Mouse (Mus musculus): ENCODE results near the gene 1700014D04Rik. TPM values are rescaled to one million over a fixed set of nuclear protein-coding genes. Genes with fewer than 3 reads are reported as not detected.
"Not testable (repeated sequence)": the region's sequence is repeated elsewhere in the genome, so short reads cannot be mapped to it uniquely, and the experiment has no call there.

Gene 1700014D04Rik
- polyA plus RNA-seq, 1 experiment from 2014 or later, result 0.21 TPM

- ATAC-seq (ENCODE audit: low FRiP score, low read depth), result no peak
- Histone ChIP-seq H3K27ac (replicated peaks) (no peak overlapping the region), H3K36me3 (peaks cover 4% of the 10 kb centered on the region), H3K9me3 (no peaks in the 10 kb centered on the region), H3K27me3 (no peaks in the 10 kb centered on the region), H3K9ac (no peak overlapping the region), H3K4me1 (replicated peaks) (peaks cover 47% of the 10 kb centered on the region), H3K4me3 (no peak overlapping the region), H3K4me2 (peak overlapping the region; percentile 3)
- 71% methylated on average over 11 of the region's 11 CpGs for WGBS
Measured at GRCm38 (mm10) chr13:59766786-59767515, 20.4 kb upstream of the 1700014D04Rik start.

- no peaks in the 10 kb centered on the region for H3K27me3 ChIP-seq
- no peak overlapping the region for H3K27ac ChIP-seq (replicated peaks)
- ATAC-seq (ENCODE audit: low FRiP score, low read depth), result no peak
- no peak overlapping the region for H3K4me2 ChIP-seq
- H3K9ac ChIP-seq, result no peak overlapping the region
- peaks cover 22% of the 10 kb centered on the region for H3K4me1 ChIP-seq (replicated peaks)
- no peaks in the 10 kb centered on the region for H3K9me3 ChIP-seq
- H3K36me3 ChIP-seq, result peaks cover 36% of the 10 kb centered on the region
- H3K4me3 ChIP-seq, result no peak overlapping the region
- WGBS, result 98% methylated on average over 7 of the region's 7 CpGs
Measured at GRCm38 (mm10) chr13:59762791-59763190, 16.2 kb upstream of the 1700014D04Rik start.

- Histone ChIP-seq H3K4me1 (replicated peaks) (no peaks in the 10 kb centered on the region), H3K4me2 (no peak overlapping the region), H3K9ac (no peak overlapping the region), H3K4me3 (no peak overlapping the region), H3K36me3 (peaks cover 56% of the 10 kb centered on the region), H3K27ac (replicated peaks) (no peak overlapping the region), H3K27me3 (no peaks in the 10 kb centered on the region), H3K9me3 (no peaks in the 10 kb centered on the region)
- no peak for ATAC-seq (ENCODE audit: low FRiP score, low read depth)
- 91% methylated on average over 7 of the region's 7 CpGs for WGBS
Measured at GRCm38 (mm10) chr13:59756906-59757305, 10.4 kb upstream of the 1700014D04Rik start.

DNA sequence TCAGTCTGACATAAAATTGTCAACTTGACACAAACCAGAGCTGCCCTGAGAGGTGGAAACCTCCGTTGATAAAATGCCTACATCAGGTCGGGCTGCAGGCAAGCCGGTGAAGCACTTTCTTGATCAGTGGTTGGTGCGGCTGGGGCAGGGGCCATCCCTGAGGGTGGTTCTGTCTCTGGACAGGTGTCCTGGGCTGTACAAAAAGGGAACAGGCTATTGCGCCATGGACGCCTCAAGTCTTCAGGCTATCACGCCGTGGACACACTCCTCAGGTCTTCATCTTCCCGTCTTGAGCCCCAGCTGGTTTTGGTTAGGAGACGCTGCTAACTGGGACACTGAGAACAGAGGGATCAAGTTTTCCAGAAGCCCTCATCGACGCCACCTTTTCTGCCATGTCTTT lies 3.8 kb upstream of the 1700014D04Rik start:
- no peaks in the 10 kb centered on the region for H3K4me1 ChIP-seq (replicated peaks)
- no peak overlapping the region for H3K27ac ChIP-seq (replicated peaks)
- H3K9me3 ChIP-seq, result no peaks in the 10 kb centered on the region
- WGBS, result 88% methylated on average over 12 of the region's 12 CpGs
- H3K9ac ChIP-seq, result no peak overlapping the region
- ATAC-seq (ENCODE audit: low FRiP score, low read depth), result no peak
- H3K36me3 ChIP-seq, result peaks cover 13% of the 10 kb centered on the region
- H3K4me2 ChIP-seq, result no peak overlapping the region
- no peaks in the 10 kb centered on the region for H3K27me3 ChIP-seq
- no peak overlapping the region for H3K4me3 ChIP-seq

DNA sequence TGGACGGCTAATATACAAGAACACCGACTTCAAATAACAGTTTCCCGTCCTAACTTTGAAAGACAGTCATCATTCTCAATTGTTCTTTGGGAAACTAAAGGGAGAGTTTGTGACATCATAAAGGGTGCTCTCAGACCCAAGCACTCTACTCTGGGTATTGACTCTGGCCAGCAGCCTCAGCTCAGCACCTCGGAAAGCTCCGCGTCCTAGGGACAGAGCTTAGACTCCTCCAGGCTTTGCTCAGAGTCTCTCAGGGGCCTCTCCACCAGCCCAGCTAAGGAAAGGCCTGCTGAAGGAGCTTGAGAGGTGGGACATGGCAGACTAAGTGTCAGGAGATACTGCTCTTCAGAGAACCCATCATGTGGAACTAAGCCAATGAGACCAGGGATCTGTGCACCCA lies 388 bp downstream of the 1700014D04Rik start:
- Histone ChIP-seq H3K9ac (no peak overlapping the region), H3K4me2 (no peak overlapping the region), H3K27me3 (no peaks in the 10 kb centered on the region), H3K4me1 (replicated peaks) (no peaks in the 10 kb centered on the region), H3K4me3 (no peak overlapping the region), H3K36me3 (no peaks in the 10 kb centered on the region), H3K27ac (replicated peaks) (no peak overlapping the region), H3K9me3 (no peaks in the 10 kb centered on the region)
- WGBS, result 73% methylated on average over 6 of the region's 6 CpGs
- no peak for ATAC-seq (ENCODE audit: low FRiP score, low read depth)

- H3K27ac ChIP-seq (replicated peaks), result no peak overlapping the region
- no peak overlapping the region for H3K4me2 ChIP-seq
- no peak overlapping the region for H3K4me3 ChIP-seq
- H3K9ac ChIP-seq, result no peak overlapping the region
- no peaks in the 10 kb centered on the region for H3K9me3 ChIP-seq
- H3K4me1 ChIP-seq (replicated peaks), result no peaks in the 10 kb centered on the region
- H3K27me3 ChIP-seq, result no peaks in the 10 kb centered on the region
- ATAC-seq (ENCODE audit: low FRiP score, low read depth), result no peak
- WGBS, result 87% methylated on average over 6 of the region's 6 CpGs
- H3K36me3 ChIP-seq, result no peaks in the 10 kb centered on the region
Measured at GRCm38 (mm10) chr13:59745462-59745861, 1.1 kb downstream of the 1700014D04Rik start.

DNA sequence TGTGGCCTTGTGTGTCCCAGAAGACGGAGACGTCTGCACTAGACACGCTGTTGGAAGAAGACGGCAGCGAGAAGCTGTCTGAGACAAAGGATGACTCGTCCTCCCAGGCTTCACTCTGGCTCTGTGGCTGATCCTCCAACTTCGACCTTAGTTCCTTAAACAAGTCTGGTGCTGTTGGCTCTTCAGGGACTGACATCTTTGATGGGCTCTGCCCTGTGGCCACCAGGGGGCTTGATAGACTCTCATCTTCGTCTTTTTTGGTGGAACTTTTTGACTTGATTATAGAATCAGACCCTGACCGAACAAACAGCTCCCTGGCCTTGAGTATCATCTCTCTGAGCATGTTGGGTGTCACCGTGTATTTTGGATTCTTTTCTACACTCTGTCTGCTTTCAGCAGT lies 4.9 kb downstream of the 1700014D04Rik start:
- Histone ChIP-seq H3K36me3 (no peaks in the 10 kb centered on the region), H3K4me1 (replicated peaks) (no peaks in the 10 kb centered on the region), H3K4me3 (no peak overlapping the region), H3K9ac (no peak overlapping the region), H3K4me2 (no peak overlapping the region), H3K27ac (replicated peaks) (no peak overlapping the region), H3K9me3 (no peaks in the 10 kb centered on the region), H3K27me3 (no peaks in the 10 kb centered on the region)
- no peak for ATAC-seq (ENCODE audit: low FRiP score, low read depth)
- 85% methylated on average over 10 of the region's 10 CpGs for WGBS

DNA sequence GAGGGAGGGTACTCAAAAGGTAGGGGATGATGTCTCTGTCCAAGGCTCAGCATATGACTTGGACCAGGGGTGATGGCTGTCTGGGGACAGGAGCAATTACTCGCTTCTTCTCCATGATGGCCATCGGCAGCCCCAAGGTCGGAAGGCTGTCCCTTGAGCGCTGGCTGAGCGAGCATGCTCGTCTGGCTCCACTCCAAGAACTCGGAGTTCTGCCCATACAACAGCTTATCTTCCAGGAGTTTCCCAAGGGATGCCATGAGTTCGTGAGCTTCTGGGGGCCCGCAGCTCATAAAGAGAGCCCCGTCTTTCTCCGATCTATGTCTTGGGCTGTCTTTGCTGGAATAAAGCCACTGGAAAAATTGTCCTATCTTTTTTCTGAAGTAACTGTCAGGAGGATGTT lies 5.5 kb downstream of the 1700014D04Rik start:
- Histone ChIP-seq H3K27me3 (no peaks in the 10 kb centered on the region), H3K9ac (no peak overlapping the region), H3K36me3 (no peaks in the 10 kb centered on the region), H3K4me3 (no peak overlapping the region), H3K27ac (replicated peaks) (no peak overlapping the region), H3K4me1 (replicated peaks) (no peaks in the 10 kb centered on the region), H3K9me3 (no peaks in the 10 kb centered on the region), H3K4me2 (no peak overlapping the region)
- 82% methylated on average over 11 of the region's 11 CpGs for WGBS
- ATAC-seq (ENCODE audit: low FRiP score, low read depth), result no peak

- ATAC-seq (ENCODE audit: low FRiP score, low read depth), result no peak
- Histone ChIP-seq H3K9ac (no peak overlapping the region), H3K36me3 (no peaks in the 10 kb centered on the region), H3K27me3 (no peaks in the 10 kb centered on the region), H3K4me2 (no peak overlapping the region), H3K27ac (replicated peaks) (no peak overlapping the region), H3K4me1 (replicated peaks) (no peaks in the 10 kb centered on the region), H3K4me3 (no peak overlapping the region), H3K9me3 (no peaks in the 10 kb centered on the region)
- WGBS, result 92% methylated on average over 4 of the region's 4 CpGs
Measured at GRCm38 (mm10) chr13:59739397-59739796, 7.2 kb downstream of the 1700014D04Rik start.

- H3K9ac ChIP-seq, result no peak overlapping the region
- H3K27ac ChIP-seq (replicated peaks), result no peak overlapping the region
- ATAC-seq (ENCODE audit: low FRiP score, low read depth), result no peak
- no peaks in the 10 kb centered on the region for H3K4me1 ChIP-seq (replicated peaks)
- 87% methylated on average over 2 of the region's 2 CpGs for WGBS
- H3K4me3 ChIP-seq, result no peak overlapping the region
- no peaks in the 10 kb centered on the region for H3K27me3 ChIP-seq
- no peak overlapping the region for H3K4me2 ChIP-seq
- no peaks in the 10 kb centered on the region for H3K36me3 ChIP-seq
- no peaks in the 10 kb centered on the region for H3K9me3 ChIP-seq
Measured at GRCm38 (mm10) chr13:59738455-59738854, 8.1 kb downstream of the 1700014D04Rik start.

DNA sequence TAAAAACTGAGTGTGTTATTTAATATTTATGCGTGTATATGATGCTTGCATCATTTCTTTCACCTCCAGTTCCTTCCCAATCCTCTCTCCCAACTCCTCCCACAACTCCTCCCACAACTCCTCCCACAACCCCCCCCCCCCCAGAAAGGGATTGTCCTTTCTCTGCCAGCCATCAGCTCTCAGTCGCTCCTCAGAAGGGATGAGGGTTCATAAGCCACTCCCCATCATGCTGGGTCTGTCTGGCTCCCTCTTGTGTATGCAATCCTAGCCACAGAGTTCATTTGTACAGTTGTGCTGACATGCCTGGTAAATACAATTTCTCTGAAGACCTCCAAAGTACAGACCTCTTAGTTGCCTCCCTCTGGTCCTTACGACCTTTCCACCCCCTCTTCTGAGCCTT lies 11.4 kb downstream of the 1700014D04Rik start:
- H3K27ac ChIP-seq (replicated peaks), result no peak overlapping the region
- peak; percentile 65; the same call in 1 of the 2 replicates for ATAC-seq (ENCODE audit: low FRiP score, low read depth)
- no peaks in the 10 kb centered on the region for H3K4me1 ChIP-seq (replicated peaks)
- 29% methylated on average over 3 of the region's 3 CpGs for WGBS
- no peak overlapping the region for H3K4me3 ChIP-seq
- H3K9ac ChIP-seq, result no peak overlapping the region
- H3K27me3 ChIP-seq, result no peaks in the 10 kb centered on the region
- H3K9me3 ChIP-seq, result no peaks in the 10 kb centered on the region
- no peak overlapping the region for H3K4me2 ChIP-seq
- no peaks in the 10 kb centered on the region for H3K36me3 ChIP-seq

DNA sequence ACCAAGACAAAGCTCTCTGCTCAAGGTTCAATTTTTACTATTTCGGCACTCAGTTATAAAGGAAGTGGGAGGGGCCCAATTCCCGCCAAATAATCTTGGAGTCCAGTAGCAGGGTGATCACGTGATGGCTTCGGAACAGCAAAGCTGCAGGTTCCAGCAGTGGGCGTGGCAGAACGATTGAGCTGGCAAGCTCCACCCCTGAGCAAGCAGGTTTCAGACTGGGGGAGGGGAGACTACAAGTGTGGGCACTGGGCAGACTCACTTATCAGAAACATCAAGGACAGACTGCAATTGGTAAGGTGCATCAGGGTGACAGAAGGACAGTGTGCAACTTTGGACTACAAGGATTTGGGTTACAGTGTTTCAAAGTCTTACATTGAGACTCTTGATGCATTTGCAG lies 12.2 kb downstream of the 1700014D04Rik start:
- not testable (repeated sequence) for H3K9ac ChIP-seq; H3K9me3 ChIP-seq; H3K4me2 ChIP-seq; H3K4me3 ChIP-seq; H3K27ac ChIP-seq (replicated peaks); ATAC-seq (ENCODE audit: low FRiP score, low read depth); H3K27me3 ChIP-seq; H3K4me1 ChIP-seq (replicated peaks); H3K36me3 ChIP-seq
- 35% methylated on average over 6 of the region's 6 CpGs for WGBS

DNA sequence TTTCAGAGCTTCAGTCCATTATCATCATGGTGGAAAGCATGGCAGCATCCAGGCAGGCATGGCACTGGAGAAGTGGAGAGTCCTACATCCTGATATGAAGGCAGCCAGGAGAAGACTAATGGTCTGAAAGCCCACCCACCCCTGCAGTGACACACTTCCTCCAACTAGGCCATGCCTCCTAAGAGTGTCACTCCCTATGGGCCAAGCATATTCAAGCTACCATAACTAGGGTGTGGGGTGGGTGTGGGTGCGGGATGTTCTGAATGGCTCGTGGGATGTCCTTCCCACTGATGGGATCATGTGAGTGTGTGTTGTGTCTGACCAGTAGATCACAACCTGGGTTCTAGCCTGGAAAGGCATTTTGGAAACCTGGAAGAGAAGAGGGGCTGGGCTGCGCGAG lies 12.6 kb downstream of the 1700014D04Rik start:
- ATAC-seq (ENCODE audit: low FRiP score, low read depth), result no peak

More for the DNA sequence above, 12.6 kb downstream of the 1700014D04Rik start:
- Histone ChIP-seq H3K27me3 (no peaks in the 10 kb centered on the region), H3K9ac (no peak overlapping the region), H3K27ac (replicated peaks) (no peak overlapping the region), H3K9me3 (no peaks in the 10 kb centered on the region), H3K4me2 (no peak overlapping the region), H3K4me3 (no peak overlapping the region), H3K4me1 (replicated peaks) (no peaks in the 10 kb centered on the region), H3K36me3 (no peaks in the 10 kb centered on the region)
- WGBS, result 76% methylated on average over 4 of the region's 4 CpGs

Measured in hindbrain, embryonic 15.5 days (tissue).